Mouse (Mus musculus) CH12.LX (cell line): Measurements from ENCODE around the gene Rpl18a.

Experiments
- CHD2 ChIP-seq: IDR thresholded peaks from 2 replicates; pipeline ENCODE4 v1.6.1; 2011; ENCODE audit warnings: low read length, improper control_type of control experiment
- CTCF ChIP-seq, 2 experiments: IDR thresholded peaks in 1 of 2; conservative IDR thresholded peaks in 1 of 2; 2 replicates each; pipeline ENCODE4 v1.5.1; 2011 to 2012; ENCODE audit warnings: low read depth in 2 of 2, low read length in 2 of 2, improper control_type of control experiment in 1 of 2, inconsistent platforms in 1 of 2, mild to moderate bottlenecking in 1 of 2, moderate library complexity in 1 of 2
- E2F4 ChIP-seq: IDR thresholded peaks from 2 replicates; pipeline ENCODE4 v1.6.1; 2011; ENCODE audit warnings: low read depth, low read length, improper control_type of control experiment; ENCODE audit not compliant: insufficient replicate concordance
- GABPA ChIP-seq: IDR thresholded peaks from 2 replicates; pipeline ENCODE4 v1.6.1; 2012; ENCODE audit warnings: low read depth, low read length, improper control_type of control experiment, inconsistent platforms; ENCODE audit not compliant: insufficient replicate concordance
- IRF4 ChIP-seq: IDR thresholded peaks from 2 replicates; pipeline ENCODE4 v1.6.1; 2014; ENCODE audit warnings: low read depth, mild to moderate bottlenecking, inconsistent platforms, low read length, improper control_type of control experiment
- POLR2A ChIP-seq: IDR thresholded peaks from 2 replicates; pipeline ENCODE4 v1.6.1; 2011; ENCODE audit warnings: low read depth, mild to moderate bottlenecking, improper control_type of control experiment, low read length
- POLR2AphosphoS2 ChIP-seq: IDR thresholded peaks from 2 replicates; pipeline ENCODE4 v1.6.1; 2011; ENCODE audit warnings: low read depth, low read length, improper control_type of control experiment
- ZC3H11A ChIP-seq: IDR thresholded peaks from 2 replicates; pipeline ENCODE4 v1.6.1; 2012; ENCODE audit warnings: low read depth, mild to moderate bottlenecking, inconsistent platforms, low read length, improper control_type of control experiment
- ZNF384 ChIP-seq: IDR thresholded peaks from 2 replicates; pipeline ENCODE4 v1.6.1; 2012; ENCODE audit warnings: low read depth, low read length, improper control_type of control experiment, inconsistent platforms

DNA sequence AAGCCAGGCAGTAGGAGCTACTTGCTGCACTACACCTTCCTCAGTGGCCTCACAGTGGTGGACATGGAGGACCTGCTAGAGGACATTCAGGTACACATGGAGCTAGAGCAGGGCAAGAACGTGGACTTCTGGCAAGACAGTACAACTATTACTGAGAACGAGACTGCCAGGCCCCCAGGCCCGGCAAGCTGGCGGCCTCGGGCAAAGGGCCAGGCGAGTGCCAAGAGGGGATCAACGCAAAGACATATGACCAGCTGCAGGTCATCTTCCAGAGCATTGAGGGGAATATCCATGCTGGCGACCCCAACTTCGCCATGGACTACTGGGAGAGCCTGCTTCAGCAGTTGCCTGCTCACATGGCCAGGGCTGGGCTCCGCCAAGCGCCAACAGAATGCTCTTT, 34.5 kb upstream of the Rpl18a start:
- TF ChIP-seq POLR2AphosphoS2: no peak
- no peak for TF ChIP-seq CTCF (conservative IDR thresholded peaks at IDR 0.05 in 1 of 2, IDR thresholded peaks at IDR 0.05 in 1 of 2; ENCODE audit: low read depth in 2 of 2, low read length in 2 of 2)
- TF ChIP-seq IRF4: no peak
- no peak for TF ChIP-seq ZC3H11A
- TF ChIP-seq POLR2A: no peak
- TF ChIP-seq E2F4: no peak
- TF ChIP-seq ZNF384: no peak
- no peak for TF ChIP-seq CHD2
- TF ChIP-seq GABPA: no peak
